Mouse (Mus musculus) midbrain, embryonic 14.5 days (tissue): Measurements from ENCODE around the gene Cacybp. TPM values are rescaled to one million over a fixed set of nuclear protein-coding genes. Genes with fewer than 3 reads are reported as not detected.

Experiments
- ATAC-seq: fragments of 200-750 bp; cut with Nextera tagmentation; 2 replicates; pipeline ENCODE4 v1.8.0; 2017; ENCODE audit warnings: moderate number of reproducible peaks, moderate library complexity; ENCODE audit not compliant: low FRiP score, low TSS enrichment
- DNase-seq: peaks from one replicate; pipeline ENCODE4 v3.0.0-alpha.2; 2015
- H3K27ac ChIP-seq: fragments of 300-500 bp; sonication (generic); replicated peaks from 2 replicates; pipeline ENCODE4 v1.5.1; 2014; ENCODE audit warnings: mild to moderate bottlenecking, low read depth, low read length, moderate library complexity
- H3K27me3 ChIP-seq: fragments of 300-500 bp; sonication (generic); 2 replicates; pipeline ENCODE4 v1.6.1; 2014; ENCODE audit warnings: low read length, control low read depth, mixed read lengths; ENCODE audit not compliant: control insufficient read depth, insufficient read depth
- H3K36me3 ChIP-seq: fragments of 300-500 bp; sonication (generic); 2 replicates; pipeline ENCODE4 v1.6.1; 2014; ENCODE audit warnings: low read length, control low read depth; ENCODE audit not compliant: control insufficient read depth, insufficient read depth
- H3K4me1 ChIP-seq: fragments of 300-500 bp; sonication (generic); 2 replicates; pipeline ENCODE4 v1.6.1; 2014; ENCODE audit warnings: mild to moderate bottlenecking, antibody characterized with exemption, low read length, control low read depth; ENCODE audit not compliant: control insufficient read depth, insufficient read depth
- H3K4me2 ChIP-seq: fragments of 300-500 bp; sonication (generic); 2 replicates; pipeline ENCODE4 v1.6.1; 2014; ENCODE audit warnings: mild to moderate bottlenecking, low read length, moderate library complexity
- H3K4me3 ChIP-seq: fragments of 300-500 bp; sonication (generic); replicated peaks from 2 replicates; pipeline ENCODE4 v1.5.1; 2014; ENCODE audit warnings: low read depth, low read length
- H3K9ac ChIP-seq: fragments of 300-500 bp; sonication (generic); replicated peaks from 2 replicates; pipeline ENCODE4 v1.6.1; 2014; ENCODE audit warnings: mild to moderate bottlenecking, low read length, moderate library complexity
- H3K9me3 ChIP-seq: fragments of 300-500 bp; sonication (generic); 2 replicates; pipeline ENCODE4 v1.6.1; 2016; ENCODE audit warnings: low read length, control low read depth, mixed read lengths; ENCODE audit not compliant: control insufficient read depth
- WGBS: fragments of 180-500 bp; shearing (Covaris S2); extraction: QIAGEN DNeasy Blood & Tissue Kit; methylation state at CpG from one replicate; pipeline ENCODE4 v1.1.7; 2014; 5-methylcytosine and 5-hydroxymethylcytosine counted together
- polyA plus RNA-seq: library from polyadenylated mRNA; unstranded; fragments of >200 nt; fragmentation: Nextera tagmentation; extraction: Ambion mirVana; gene quantifications from 2 replicates; pipeline ENCODE4 v1.2.1, GENCODE M21; 2014

Gene Cacybp
- polyA plus RNA-seq, 1 experiment from 2014 or later = 275 TPM

DNA sequence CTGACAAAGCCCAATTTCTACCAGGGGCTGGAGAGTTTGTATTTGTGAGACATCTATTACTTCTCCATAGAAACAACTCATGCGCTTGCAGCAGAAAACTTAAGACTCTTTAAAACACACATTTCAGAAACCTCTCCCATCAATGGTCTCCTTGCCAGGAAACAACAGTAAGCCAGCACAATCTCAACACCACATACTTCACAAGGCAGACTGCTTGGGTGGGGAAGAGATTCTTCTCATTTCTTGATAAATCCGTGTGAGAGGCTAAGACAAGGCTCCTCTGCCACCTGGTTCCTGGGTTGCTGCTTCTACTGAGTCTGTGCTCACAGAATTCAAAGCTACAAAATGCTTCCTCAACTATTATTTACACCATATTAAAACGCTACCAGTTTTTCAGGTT lies 37.1 kb upstream of the Cacybp start:
- ATAC-seq (no peak), DNase-seq (no peak)
- Histone ChIP-seq H3K27ac (no peak overlapping the region), H3K4me1 (no peaks in the 10 kb centered on the region), H3K4me3 (no peak overlapping the region), H3K4me2 (no peak overlapping the region), H3K36me3 (no peaks in the 10 kb centered on the region), H3K9ac (no peak overlapping the region), H3K9me3 (no peaks in the 10 kb centered on the region), H3K27me3 (no peaks in the 10 kb centered on the region)
- WGBS = 85% methylated on average over 3 of the region's 3 CpGs

- Histone ChIP-seq H3K4me3 (no peak overlapping the region), H3K27ac (no peak overlapping the region), H3K36me3 (no peaks in the 10 kb centered on the region), H3K9ac (no peak overlapping the region), H3K4me2 (no peak overlapping the region), H3K9me3 (no peaks in the 10 kb centered on the region), H3K27me3 (no peaks in the 10 kb centered on the region), H3K4me1 (no peaks in the 10 kb centered on the region)
- ATAC-seq (no peak), DNase-seq (no peak)
- WGBS = 85% methylated on average over 9 of the region's 9 CpGs
Observed at GRCm38 (mm10) chr1:160247473-160247872, 34.8 kb upstream of the Cacybp start.

DNA sequence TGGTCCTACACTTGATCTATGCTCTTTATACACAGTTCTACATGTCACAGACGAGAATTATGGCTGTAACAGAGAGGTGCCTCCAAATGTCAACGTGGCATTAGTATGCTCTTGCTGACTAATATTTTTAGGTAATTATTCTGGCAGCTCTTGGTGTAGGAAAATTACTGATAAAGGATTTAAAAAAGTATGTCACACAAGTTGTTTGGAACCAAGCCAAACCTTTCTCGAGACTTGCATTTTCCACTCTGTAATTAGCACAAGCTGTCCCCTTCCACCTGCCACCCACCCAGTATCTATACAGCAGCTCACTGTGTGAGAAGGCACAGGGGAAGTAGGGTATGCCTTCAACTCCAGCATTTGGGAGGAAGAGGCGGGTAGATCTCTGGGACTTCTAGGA lies 34.2 kb upstream of the Cacybp start:
- ATAC-seq (no peak), DNase-seq (no peak)
- Histone ChIP-seq H3K9ac (no peak overlapping the region), H3K4me3 (no peak overlapping the region), H3K4me1 (no peaks in the 10 kb centered on the region), H3K36me3 (no peaks in the 10 kb centered on the region), H3K27ac (no peak overlapping the region), H3K9me3 (no peaks in the 10 kb centered on the region), H3K4me2 (no peak overlapping the region), H3K27me3 (no peaks in the 10 kb centered on the region)
- 82% methylated on average over 4 of the region's 4 CpGs for WGBS

DNA sequence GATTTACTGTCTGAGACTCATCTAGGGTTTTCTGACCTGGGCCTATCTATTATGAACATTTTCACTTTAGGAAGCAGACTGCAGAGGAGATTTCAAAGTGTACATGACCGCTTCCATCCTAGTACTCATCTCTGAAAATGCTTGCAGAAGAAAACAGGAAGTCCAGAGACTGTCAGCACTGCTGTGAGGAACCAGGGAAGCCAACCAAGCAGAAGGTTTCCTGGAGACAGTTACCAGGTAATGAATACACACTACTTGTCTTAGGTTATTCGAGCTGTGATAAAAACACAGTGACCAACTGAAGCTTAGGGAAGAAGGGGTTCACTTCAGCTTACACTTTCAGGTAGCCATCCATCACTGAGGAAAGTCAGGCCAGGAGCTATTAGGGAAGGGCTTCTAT lies 33.3 kb upstream of the Cacybp start:
- 86% methylated on average over 2 of the region's 2 CpGs for WGBS
- Histone ChIP-seq H3K27me3 (no peaks in the 10 kb centered on the region), H3K36me3 (no peaks in the 10 kb centered on the region), H3K4me3 (no peak overlapping the region), H3K9ac (no peak overlapping the region), H3K27ac (no peak overlapping the region), H3K4me2 (no peak overlapping the region), H3K4me1 (no peaks in the 10 kb centered on the region), H3K9me3 (no peaks in the 10 kb centered on the region)
- ATAC-seq (no peak), DNase-seq (no peak)

DNA sequence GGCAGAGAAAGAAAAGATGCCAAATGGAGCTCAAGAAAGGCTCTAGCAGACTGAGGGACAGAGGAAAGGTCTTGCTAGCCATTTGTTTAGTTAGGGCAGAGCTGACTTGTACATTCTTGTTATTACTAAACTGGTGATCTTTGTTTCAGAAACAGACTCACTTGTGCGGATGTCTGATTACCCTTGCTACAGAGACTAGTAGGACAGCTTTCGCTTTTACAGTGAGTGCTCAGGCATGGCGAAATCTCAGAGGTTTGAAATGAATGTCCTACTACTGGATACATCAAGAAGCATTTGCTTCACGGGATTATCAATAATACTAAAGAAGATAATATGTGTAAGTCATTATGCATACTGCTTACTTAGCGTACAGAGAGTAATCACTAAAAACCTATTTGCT lies 32.0 kb upstream of the Cacybp start:
- WGBS = 87% methylated on average over 5 of the region's 5 CpGs

GRCm38 (mm10) chr1:160240091-160240490 lies 27.4 kb upstream of the Cacybp start:
- Histone ChIP-seq H3K36me3 (no peaks in the 10 kb centered on the region), H3K27ac (no peak overlapping the region), H3K9ac (no peak overlapping the region), H3K4me2 (no peak overlapping the region), H3K4me3 (no peak overlapping the region), H3K9me3 (no peaks in the 10 kb centered on the region), H3K27me3 (no peaks in the 10 kb centered on the region), H3K4me1 (no peaks in the 10 kb centered on the region)
- no peak for ATAC-seq
- no peak for DNase-seq
- WGBS = 96% methylated on average over 2 of the region's 2 CpGs

More for the DNA sequence above, 32.0 kb upstream of the Cacybp start:
- H3K27ac ChIP-seq = no peak overlapping the region
- H3K9me3 ChIP-seq = no peaks in the 10 kb centered on the region
- H3K36me3 ChIP-seq = no peaks in the 10 kb centered on the region
- ATAC-seq = no peak
- H3K9ac ChIP-seq = no peak overlapping the region
- no peak overlapping the region for H3K4me3 ChIP-seq
- H3K4me1 ChIP-seq = no peaks in the 10 kb centered on the region
- no peak overlapping the region for H3K4me2 ChIP-seq
- no peaks in the 10 kb centered on the region for H3K27me3 ChIP-seq
- DNase-seq = no peak

- 91% methylated on average over 1 of the region's 1 CpGs for WGBS
- ATAC-seq (no peak), DNase-seq (no peak)
- H3K36me3 ChIP-seq = no peaks in the 10 kb centered on the region
- H3K4me2 ChIP-seq = no peak overlapping the region
- H3K27ac ChIP-seq = no peak overlapping the region
- H3K9ac ChIP-seq = no peak overlapping the region
- H3K4me1 ChIP-seq = no peaks in the 10 kb centered on the region
- no peak overlapping the region for H3K4me3 ChIP-seq
- H3K27me3 ChIP-seq = no peaks in the 10 kb centered on the region
- no peaks in the 10 kb centered on the region for H3K9me3 ChIP-seq
Observed at GRCm38 (mm10) chr1:160238852-160239443, 26.3 kb upstream of the Cacybp start.

GRCm38 (mm10) chr1:160237981-160238380 lies 25.3 kb upstream of the Cacybp start:
- H3K4me1 ChIP-seq = no peaks in the 10 kb centered on the region
- no peak overlapping the region for H3K9ac ChIP-seq
- DNase-seq (no peak), ATAC-seq (no peak)
- no peaks in the 10 kb centered on the region for H3K27me3 ChIP-seq
- no peak overlapping the region for H3K4me3 ChIP-seq
- WGBS = 94% methylated on average over 2 of the region's 2 CpGs
- no peaks in the 10 kb centered on the region for H3K9me3 ChIP-seq
- H3K4me2 ChIP-seq = no peak overlapping the region
- H3K27ac ChIP-seq = no peak overlapping the region
- H3K36me3 ChIP-seq = no peaks in the 10 kb centered on the region

GRCm38 (mm10) chr1:160233921-160234320 lies 21.2 kb upstream of the Cacybp start:
- Histone ChIP-seq H3K9ac (no peak overlapping the region), H3K4me1 (no peaks in the 10 kb centered on the region), H3K9me3 (no peaks in the 10 kb centered on the region), H3K4me2 (no peak overlapping the region), H3K27ac (no peak overlapping the region), H3K4me3 (no peak overlapping the region), H3K36me3 (no peaks in the 10 kb centered on the region), H3K27me3 (no peaks in the 10 kb centered on the region)
- DNase-seq (no peak), ATAC-seq (no peak)
